Comparison of ENCODE assay signal across 9 mouse cellular contexts in the genomic region with DNA sequence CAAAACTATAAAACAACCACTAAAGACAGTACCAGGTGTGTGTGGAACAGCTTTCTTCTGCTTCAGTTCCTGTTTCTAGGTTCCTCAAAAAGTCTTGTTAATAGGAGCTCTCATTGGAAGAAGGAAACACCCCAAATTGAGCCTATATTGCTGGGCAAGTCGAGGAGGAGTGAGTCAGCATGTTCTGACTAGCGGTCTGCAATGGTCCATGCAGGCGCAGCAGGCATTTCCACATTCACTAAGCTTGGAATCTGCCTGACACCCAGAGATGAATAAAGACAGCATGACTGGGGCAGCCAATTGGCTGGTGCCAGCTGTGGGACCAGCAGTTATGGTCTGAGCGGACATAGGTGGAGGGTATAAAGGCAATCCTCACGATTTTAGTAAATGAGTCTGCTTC. TPM values are rescaled to one million over a fixed set of nuclear protein-coding genes. Genes with fewer than 3 reads are reported as not detected.
DNase-seq lines count a peak whose midpoint lies in the region; ATAC-seq and TF ChIP-seq lines count a peak whose summit lies in the region.
"Had no signal": no experiment of that assay in that cellular context is flagged by ENCODE, and none has a peak within 500 bp of the region (broad histone marks: within the 10 kb centered on the region; RNA-seq: fewer than 3 reads in every experiment).

No protein-coding gene starts in this region.

- 83% methylated on average over 5 of the region's 5 CpGs for WGBS in kidney, embryonic 15.5 days
- 75% methylated on average over 5 of the region's 5 CpGs for WGBS in embryonic facial prominence, embryonic 10.5 days

- DNase-seq in kidney, postnatal 36 days, result no peak
- peak; percentile 87 for DNase-seq in R1 (ENCODE audit: low read depth, low spot score)
- peak; percentile 61 for DNase-seq in liver
- DNase-seq in spleen, postnatal 10 days (ENCODE audit: low spot score in 2 of 2), result peak; percentile 27 to 53
- no peak for DNase-seq in embryonic facial prominence, embryonic 10.5 days (ENCODE audit: low spot score)
- no peak for DNase-seq in layer of hippocampus, adult 2 months (ENCODE audit: low spot score in 2 of 2)

- no peak for ATAC-seq in kidney, embryonic 15.5 days (replicated peaks; ENCODE audit: low FRiP score)
- ATAC-seq: intestine, embryonic 15.5 days; Patski had no signal

- no peaks in the 10 kb centered on the region for H3K27me3 ChIP-seq in kidney, embryonic 15.5 days
- H3K27me3 ChIP-seq in embryonic facial prominence, embryonic 10.5 days (replicated peaks; ENCODE audit: low read depth, poor library complexity, severe bottlenecking), result no peaks in the 10 kb centered on the region
- H3K27me3 ChIP-seq: intestine, embryonic 15.5 days had no signal

- H3K36me3 ChIP-seq in kidney, embryonic 15.5 days, result no peaks in the 10 kb centered on the region
- H3K36me3 ChIP-seq in embryonic facial prominence, embryonic 10.5 days (replicated peaks), result no peaks in the 10 kb centered on the region
- H3K36me3 ChIP-seq: intestine, embryonic 15.5 days had no signal

- no peaks in the 10 kb centered on the region for H3K4me1 ChIP-seq in kidney, embryonic 15.5 days
- H3K4me1 ChIP-seq in embryonic facial prominence, embryonic 10.5 days, result no peaks in the 10 kb centered on the region
- H3K4me1 ChIP-seq: intestine, embryonic 15.5 days had no signal

- H3K9ac ChIP-seq in kidney, embryonic 15.5 days, result no peak overlapping the region
- H3K9ac ChIP-seq: intestine, embryonic 15.5 days had no signal

- no peak for TF ChIP-seq CTCF in layer of hippocampus, adult 2 months (conservative IDR thresholded peaks at IDR 0.05)

- peak overlapping the region; percentile 72; the same call in 1 of the 2 replicates for H3K27ac ChIP-seq in kidney, embryonic 15.5 days
- H3K27ac ChIP-seq in embryonic facial prominence, embryonic 10.5 days (replicated peaks), result no peak overlapping the region
- no peak overlapping the region for H3K27ac ChIP-seq in layer of hippocampus, adult 2 months
- H3K27ac ChIP-seq: intestine, embryonic 15.5 days had no signal

- H3K9me3 ChIP-seq in kidney, embryonic 15.5 days (replicated peaks), result no peaks in the 10 kb centered on the region
- no peaks in the 10 kb centered on the region for H3K9me3 ChIP-seq in embryonic facial prominence, embryonic 10.5 days
- H3K9me3 ChIP-seq: intestine, embryonic 15.5 days had no signal

- H3K4me3 ChIP-seq in kidney, embryonic 15.5 days (replicated peaks), result no peak overlapping the region
- no peak overlapping the region for H3K4me3 ChIP-seq in embryonic facial prominence, embryonic 10.5 days
- no peak overlapping the region for H3K4me3 ChIP-seq in layer of hippocampus, adult 2 months
- H3K4me3 ChIP-seq: intestine, embryonic 15.5 days had no signal

- H3K4me2 ChIP-seq in kidney, embryonic 15.5 days, result peak overlapping the region; percentile 35
- H3K4me2 ChIP-seq: intestine, embryonic 15.5 days had no signal

RNA-seq across cellular contexts. Expression of a gene that starts 6.1 kb away (rescaled TPM):
- polyA plus RNA-seq in kidney, embryonic 15.5 days (2015; fragmentation: Nextera tagmentation; extraction: Ambion mirVana), result 9.7 and 9.9 TPM in 2 replicates
- polyA plus RNA-seq in embryonic facial prominence, embryonic 10.5 days (2016; fragmentation: Nextera tagmentation; extraction: Ambion mirVana), result 11.6 and 12.5 TPM in 2 replicates
- total RNA-seq in layer of hippocampus, adult 2 months (2021), result 1 to 10 TPM; 7.8 to 8.5 TPM

RNA-seq across cellular contexts. Expression of a gene that starts 17.3 kb away (rescaled TPM):
- 0.09 and 0.17 TPM in 2 replicates for polyA plus RNA-seq in kidney, embryonic 15.5 days (2015; fragmentation: Nextera tagmentation; extraction: Ambion mirVana)
- not detected in 2 replicates for polyA plus RNA-seq in embryonic facial prominence, embryonic 10.5 days (2016; fragmentation: Nextera tagmentation; extraction: Ambion mirVana)
- under 1 TPM; 0.20 to 0.87 TPM for total RNA-seq in layer of hippocampus, adult 2 months (2021)

RNA-seq across cellular contexts. Expression of a gene that starts 37.9 kb away (rescaled TPM):
- 594 and 610 TPM in 2 replicates for polyA plus RNA-seq in kidney, embryonic 15.5 days (2015; fragmentation: Nextera tagmentation; extraction: Ambion mirVana)
- polyA plus RNA-seq in embryonic facial prominence, embryonic 10.5 days (2016; fragmentation: Nextera tagmentation; extraction: Ambion mirVana), result 501 and 504 TPM in 2 replicates
- total RNA-seq in layer of hippocampus, adult 2 months (2021), result 100 to 1,000 TPM; 109 to 115 TPM

Comparison
In these comparisons a context has a peak if more than half of its experiments do, and no peak if none do; other contexts are left out.
1. DNase-seq: peak in R1 (single experiment), liver (single experiment) and spleen, postnatal 10 days (2 of 2); none in kidney, postnatal 36 days (0 of 2), embryonic facial prominence, embryonic 10.5 days (single experiment) and layer of hippocampus, adult 2 months (0 of 2).